Mouse (Mus musculus): ENCODE data around the gene Bank1. TPM values are rescaled to one million over a fixed set of nuclear protein-coding genes. Genes with fewer than 3 reads are reported as not detected.
"Not testable (repeated sequence)": the region's sequence is repeated elsewhere in the genome, so short reads cannot be mapped to it uniquely, and the experiment has no call there.

Gene Bank1
- total and polyA plus RNA-seq, 3 experiments = not detected

DNA sequence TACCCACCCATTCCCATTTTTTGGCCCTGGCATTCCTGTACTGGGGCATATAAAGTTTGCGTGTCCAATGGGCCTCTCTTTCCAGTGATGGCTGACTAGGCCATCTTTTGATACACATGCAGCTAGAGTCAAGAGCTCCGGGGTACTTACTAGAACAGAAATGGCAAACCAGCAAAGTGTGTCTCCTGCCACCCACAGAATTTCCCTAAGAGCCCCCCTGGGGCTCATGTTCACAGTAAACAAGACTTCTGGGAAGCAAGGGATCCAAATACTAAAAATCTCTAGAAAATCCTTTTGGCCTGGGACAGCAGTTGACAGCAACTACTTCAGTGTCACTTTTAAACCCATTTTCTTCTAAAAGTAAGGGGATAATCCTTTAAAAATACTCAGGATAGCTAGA is 25.1 kb downstream of the Bank1 start:
- not testable (repeated sequence) for H3K79me2 ChIP-seq (ENCODE audit: control insufficient read depth, insufficient read depth, low read length, poor library complexity); DNase-seq (ENCODE audit: low read depth, low spot score)

DNA sequence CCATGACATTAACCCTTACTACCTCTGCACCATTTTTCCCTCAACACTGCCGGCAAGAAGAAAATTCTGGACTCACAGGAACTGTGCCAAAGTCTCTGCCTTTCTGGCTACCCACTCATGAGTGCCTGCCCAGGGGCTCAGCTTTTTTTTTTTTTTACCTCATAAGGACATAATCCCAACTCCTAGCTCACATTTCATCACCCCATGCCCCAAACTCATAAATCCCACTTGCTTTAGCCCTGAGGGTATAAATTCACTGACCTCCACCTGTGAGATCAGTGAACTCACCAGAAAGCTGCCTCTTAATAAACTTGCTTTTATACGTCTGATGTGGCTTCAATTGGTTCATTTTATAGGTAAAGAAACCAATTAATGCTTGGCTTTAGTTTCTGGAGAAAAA is 28.5 kb downstream of the Bank1 start:
- no peaks in the 10 kb centered on the region for H3K36me3 ChIP-seq (ENCODE audit: control insufficient read depth in 1 of 2, insufficient read depth in 2 of 2, low read length in 2 of 2)
- TF ChIP-seq ELF1 (IDR thresholded peaks at IDR 0.05; ENCODE audit: low read depth, low read length) (no peak), CHD1 (IDR thresholded peaks at IDR 0.05; ENCODE audit: low read depth, low read length) (no peak), BHLHE40 (IDR thresholded peaks at IDR 0.05; ENCODE audit: borderline replicate concordance, low read depth, low read length) (no peak), MEF2A (IDR thresholded peaks at IDR 0.05; ENCODE audit: extremely low read depth, insufficient replicate concordance, low read depth, low read length, poor library complexity, severe bottlenecking) (no peak), TAL1 (IDR thresholded peaks at IDR 0.05; ENCODE audit: low read length) (no peak), JUND (IDR thresholded peaks at IDR 0.05; ENCODE audit: low read depth, low read length) (no peak), ZKSCAN1 (IDR thresholded peaks at IDR 0.05; ENCODE audit: low read depth, low read length) (no peak), SMC3 (IDR thresholded peaks at IDR 0.05; ENCODE audit: low read depth, low read length) (no peak), HCFC1 (IDR thresholded peaks at IDR 0.05; ENCODE audit: low read depth, low read length) (no peak), ZC3H11A (IDR thresholded peaks at IDR 0.05; ENCODE audit: low read depth, low read length) (no peak), TBP (IDR thresholded peaks at IDR 0.05; ENCODE audit: low read depth, low read length) (no peak), CTCF (IDR thresholded peaks at IDR 0.05 in 2 of 3, conservative IDR thresholded peaks at IDR 0.05 in 1 of 3; ENCODE audit: control insufficient read depth in 1 of 3, insufficient read depth in 1 of 3, low read depth in 2 of 3, low read length in 3 of 3, poor library complexity in 1 of 3, severe bottlenecking in 1 of 3) (no peak), MAZ (IDR thresholded peaks at IDR 0.05; ENCODE audit: low read depth, low read length) (no peak), E2F4 (IDR thresholded peaks at IDR 0.05; ENCODE audit: borderline replicate concordance, low read depth, low read length) (no peak), ZMIZ1 (IDR thresholded peaks at IDR 0.05; ENCODE audit: low read depth, low read length) (no peak)
- H3K9ac ChIP-seq (ENCODE audit: control insufficient read depth, low read depth, low read length, poor library complexity, severe bottlenecking) = no peak overlapping the region
- no peaks in the 10 kb centered on the region for H3K4me1 ChIP-seq (ENCODE audit: control insufficient read depth in 1 of 2, insufficient read depth in 2 of 2, low read length in 2 of 2)
- no peak overlapping the region for H3K27ac ChIP-seq (ENCODE audit: control insufficient read depth, low read depth, low read length)
- no peaks in the 10 kb centered on the region for H3K27me3 ChIP-seq (ENCODE audit: control insufficient read depth in 1 of 2, insufficient read depth in 2 of 2, low read length in 2 of 2)
- no peak overlapping the region for H3K4me3 ChIP-seq (ENCODE audit: control insufficient read depth in 1 of 2, insufficient read depth in 1 of 2, low read depth in 2 of 2, low read length in 2 of 2)
- DNase-seq (ENCODE audit: low read depth, low spot score) = no peak
- no peaks in the 10 kb centered on the region for H3K79me2 ChIP-seq (ENCODE audit: control insufficient read depth, insufficient read depth, low read length, poor library complexity)
- no peaks in the 10 kb centered on the region for H3K9me3 ChIP-seq (replicated peaks; ENCODE audit: insufficient read depth, low read length)

More for the DNA sequence above, 25.1 kb downstream of the Bank1 start:
- H3K4me3 ChIP-seq (ENCODE audit: control insufficient read depth in 1 of 2, insufficient read depth in 1 of 2, low read depth in 2 of 2, low read length in 2 of 2); H3K4me1 ChIP-seq (ENCODE audit: control insufficient read depth in 1 of 2, insufficient read depth in 2 of 2, low read length in 2 of 2); H3K9me3 ChIP-seq (replicated peaks; ENCODE audit: insufficient read depth, low read length); H3K36me3 ChIP-seq (ENCODE audit: control insufficient read depth in 1 of 2, insufficient read depth in 2 of 2, low read length in 2 of 2); H3K27me3 ChIP-seq (ENCODE audit: control insufficient read depth in 1 of 2, insufficient read depth in 2 of 2, low read length in 2 of 2); H3K9ac ChIP-seq (ENCODE audit: control insufficient read depth, low read depth, low read length, poor library complexity, severe bottlenecking); H3K27ac ChIP-seq (ENCODE audit: control insufficient read depth, low read depth, low read length): not testable (repeated sequence)

DNA sequence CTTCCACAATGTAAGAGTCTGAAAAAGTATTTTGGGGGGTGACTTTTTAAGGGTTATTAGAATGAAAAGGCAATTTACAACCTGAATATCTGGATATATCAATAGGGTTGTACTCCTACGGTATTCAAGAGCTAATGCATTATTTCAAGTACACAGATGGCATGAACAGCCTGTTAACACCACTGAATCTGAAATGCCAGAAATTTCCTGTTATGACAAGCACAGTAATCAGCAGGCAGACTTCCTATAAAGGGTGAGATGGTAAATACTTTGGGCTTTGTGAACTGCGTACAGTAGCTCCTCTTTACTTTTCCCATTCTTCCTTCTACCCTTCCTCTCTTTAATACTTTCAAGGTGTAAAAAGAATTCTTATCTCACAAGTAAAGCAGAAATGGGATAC is 30.6 kb downstream of the Bank1 start:
- Histone ChIP-seq H3K9me3 (replicated peaks; ENCODE audit: insufficient read depth, low read length) (no peaks in the 10 kb centered on the region), H3K27ac (ENCODE audit: control insufficient read depth, low read depth, low read length) (no peak overlapping the region), H3K79me2 (ENCODE audit: control insufficient read depth, insufficient read depth, low read length, poor library complexity) (no peaks in the 10 kb centered on the region), H3K4me3 (ENCODE audit: control insufficient read depth in 1 of 2, insufficient read depth in 1 of 2, low read depth in 2 of 2, low read length in 2 of 2) (no peak overlapping the region), H3K4me1 (ENCODE audit: control insufficient read depth in 1 of 2, insufficient read depth in 2 of 2, low read length in 2 of 2) (no peaks in the 10 kb centered on the region), H3K27me3 (ENCODE audit: control insufficient read depth in 1 of 2, insufficient read depth in 2 of 2, low read length in 2 of 2) (no peaks in the 10 kb centered on the region), H3K36me3 (ENCODE audit: control insufficient read depth in 1 of 2, insufficient read depth in 2 of 2, low read length in 2 of 2) (no peaks in the 10 kb centered on the region), H3K9ac (ENCODE audit: control insufficient read depth, low read depth, low read length, poor library complexity, severe bottlenecking) (no peak overlapping the region)
- no peak for DNase-seq (ENCODE audit: low read depth, low spot score)
- TF ChIP-seq RCOR1 (IDR thresholded peaks at IDR 0.05; ENCODE audit: low read depth, low read length) (no peak), CHD1 (IDR thresholded peaks at IDR 0.05; ENCODE audit: low read depth, low read length) (no peak), MAFK (IDR thresholded peaks at IDR 0.05; ENCODE audit: borderline replicate concordance, low read depth, low read length) (no peak), ZMIZ1 (IDR thresholded peaks at IDR 0.05; ENCODE audit: low read depth, low read length) (no peak), MYC (IDR thresholded peaks at IDR 0.05; ENCODE audit: low read depth, low read length) (no peak), ZC3H11A (IDR thresholded peaks at IDR 0.05; ENCODE audit: low read depth, low read length) (no peak), EP300 (IDR thresholded peaks at IDR 0.05; ENCODE audit: low read depth in 1 of 2, low read length in 2 of 2) (no peak), CHD2 (IDR thresholded peaks at IDR 0.05; ENCODE audit: low read length) (no peak), SMC3 (IDR thresholded peaks at IDR 0.05; ENCODE audit: low read depth, low read length) (no peak), CTCF (IDR thresholded peaks at IDR 0.05 in 2 of 3, conservative IDR thresholded peaks at IDR 0.05 in 1 of 3; ENCODE audit: control insufficient read depth in 1 of 3, insufficient read depth in 1 of 3, low read depth in 2 of 3, low read length in 3 of 3, poor library complexity in 1 of 3, severe bottlenecking in 1 of 3) (no peak), JUND (IDR thresholded peaks at IDR 0.05; ENCODE audit: low read depth, low read length) (no peak), TBP (IDR thresholded peaks at IDR 0.05; ENCODE audit: low read depth, low read length) (no peak), HCFC1 (IDR thresholded peaks at IDR 0.05; ENCODE audit: low read depth, low read length) (no peak), TAL1 (IDR thresholded peaks at IDR 0.05; ENCODE audit: low read length) (no peak)
